Mouse (Mus musculus): ENCODE results near the gene Gm10031. TPM values are rescaled to one million over a fixed set of nuclear protein-coding genes. Genes with fewer than 3 reads are reported as not detected.
"Not testable (repeated sequence)": the region's sequence is repeated elsewhere in the genome, so short reads cannot be mapped to it uniquely, and the experiment has no call there.

Gene Gm10031
- polyA plus RNA-seq (2015; fragmentation: Nextera tagmentation; extraction: Ambion mirVana), result 0.73 and 1.3 TPM in 2 replicates

DNA sequence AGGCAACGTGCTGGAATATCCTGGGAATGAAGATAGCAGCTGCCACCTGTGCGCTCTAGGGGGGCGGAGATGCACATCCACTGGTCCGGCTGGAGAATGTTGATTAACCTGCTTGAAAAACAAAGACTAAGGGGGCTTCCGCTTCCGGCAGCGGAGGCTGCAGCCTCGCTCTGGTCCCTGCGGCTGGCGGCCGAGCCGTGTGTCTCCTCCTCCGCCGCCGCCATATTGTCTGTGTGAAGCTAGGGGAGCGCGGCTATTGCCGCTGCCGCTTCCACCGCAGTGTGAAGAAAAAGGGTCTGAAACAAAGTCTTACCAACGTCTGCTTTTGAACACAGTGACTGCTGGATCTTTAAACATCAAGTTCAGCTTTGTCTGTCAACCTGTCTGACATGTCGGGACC lies at the start of gene Gm10031:
TSS of gene Gm10031 (plus strand) at position 171 of the 400 bp plus-strand sequence.
- H3K27me3 ChIP-seq (replicated peaks; ENCODE audit: control insufficient read depth, insufficient read depth, low read length); H3K4me1 ChIP-seq (replicated peaks; ENCODE audit: control insufficient read depth, insufficient read depth, low read length); H3K36me3 ChIP-seq (ENCODE audit: control insufficient read depth, insufficient read depth); H3K27ac ChIP-seq (ENCODE audit: low read length); H3K4me2 ChIP-seq (ENCODE audit: low read length); H3K4me3 ChIP-seq (replicated peaks; ENCODE audit: low read length); H3K9me3 ChIP-seq (ENCODE audit: control insufficient read depth, low read length); H3K9ac ChIP-seq (replicated peaks; ENCODE audit: low read depth, low read length): not testable (repeated sequence)
- peak; percentile 81; the same call in 1 of the 2 replicates for ATAC-seq
- WGBS, result 93% methylated on average over 18 of the region's 22 CpGs

- Histone ChIP-seq H3K4me3 (replicated peaks; ENCODE audit: low read length) (no peak overlapping the region), H3K9ac (replicated peaks; ENCODE audit: low read depth, low read length) (no peak overlapping the region), H3K4me2 (ENCODE audit: low read length) (no peak overlapping the region), H3K27me3 (replicated peaks; ENCODE audit: control insufficient read depth, insufficient read depth, low read length) (no peaks in the 10 kb centered on the region), H3K36me3 (ENCODE audit: control insufficient read depth, insufficient read depth) (no peaks in the 10 kb centered on the region), H3K27ac (ENCODE audit: low read length) (no peak overlapping the region), H3K9me3 (ENCODE audit: control insufficient read depth, low read length) (no peaks in the 10 kb centered on the region), H3K4me1 (replicated peaks; ENCODE audit: control insufficient read depth, insufficient read depth, low read length) (peaks cover 8% of the 10 kb centered on the region)
- WGBS, result 22% methylated on average over 3 of the region's 3 CpGs
- ATAC-seq, result no peak
These were observed 49.0 kb upstream of the Gm10031 start for GRCm38 (mm10) chr1:156474854-156475253.

GRCm38 (mm10) chr1:156476016-156476415 lies 47.8 kb upstream of the Gm10031 start:
- H3K4me3 ChIP-seq (replicated peaks; ENCODE audit: low read length), result no peak overlapping the region
- H3K4me1 ChIP-seq (replicated peaks; ENCODE audit: control insufficient read depth, insufficient read depth, low read length), result peaks cover 8% of the 10 kb centered on the region
- no peak overlapping the region for H3K9ac ChIP-seq (replicated peaks; ENCODE audit: low read depth, low read length)
- H3K36me3 ChIP-seq (ENCODE audit: control insufficient read depth, insufficient read depth), result no peaks in the 10 kb centered on the region
- no peaks in the 10 kb centered on the region for H3K27me3 ChIP-seq (replicated peaks; ENCODE audit: control insufficient read depth, insufficient read depth, low read length)
- no peak overlapping the region for H3K27ac ChIP-seq (ENCODE audit: low read length)
- H3K9me3 ChIP-seq (ENCODE audit: control insufficient read depth, low read length), result no peaks in the 10 kb centered on the region
- 20% methylated on average over 2 of the region's 2 CpGs for WGBS
- ATAC-seq, result no peak
- H3K4me2 ChIP-seq (ENCODE audit: low read length), result no peak overlapping the region

DNA sequence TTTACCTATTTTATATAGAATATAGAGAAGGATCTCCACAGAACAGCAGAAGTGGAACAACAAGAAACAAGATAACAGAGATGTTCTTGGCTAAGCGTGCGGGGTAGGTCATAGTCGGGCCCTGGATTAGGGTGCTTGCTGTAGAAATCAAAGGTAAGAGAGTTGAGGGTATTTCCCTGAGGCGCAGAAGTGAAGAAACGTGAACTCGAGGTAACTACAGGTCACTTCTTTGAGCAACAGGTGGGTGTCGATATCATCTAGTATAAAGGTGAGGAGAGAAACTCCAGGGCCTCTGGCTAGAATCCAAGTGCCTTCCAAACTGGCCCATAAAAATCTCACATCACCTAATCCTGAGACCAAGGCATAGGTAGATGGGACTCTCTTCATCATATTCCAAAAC lies 47.3 kb upstream of the Gm10031 start:
- WGBS, result 36% methylated on average over 7 of the region's 7 CpGs

GRCm38 (mm10) chr1:156481826-156482225 lies 42.0 kb upstream of the Gm10031 start:
- no peak for ATAC-seq
- H3K9me3 ChIP-seq (ENCODE audit: control insufficient read depth, low read length), result no peaks in the 10 kb centered on the region
- no peak overlapping the region for H3K9ac ChIP-seq (replicated peaks; ENCODE audit: low read depth, low read length)
- no peaks in the 10 kb centered on the region for H3K27me3 ChIP-seq (replicated peaks; ENCODE audit: control insufficient read depth, insufficient read depth, low read length)
- no peaks in the 10 kb centered on the region for H3K36me3 ChIP-seq (ENCODE audit: control insufficient read depth, insufficient read depth)
- no peaks in the 10 kb centered on the region for H3K4me1 ChIP-seq (replicated peaks; ENCODE audit: control insufficient read depth, insufficient read depth, low read length)
- WGBS, result 82% methylated on average over 3 of the region's 3 CpGs
- no peak overlapping the region for H3K27ac ChIP-seq (ENCODE audit: low read length)
- no peak overlapping the region for H3K4me3 ChIP-seq (replicated peaks; ENCODE audit: low read length)
- H3K4me2 ChIP-seq (ENCODE audit: low read length), result no peak overlapping the region

More for the DNA sequence above, 47.3 kb upstream of the Gm10031 start:
- H3K36me3 ChIP-seq (ENCODE audit: control insufficient read depth, insufficient read depth), result no peaks in the 10 kb centered on the region
- ATAC-seq, result no peak
- H3K4me3 ChIP-seq (replicated peaks; ENCODE audit: low read length), result no peak overlapping the region
- no peaks in the 10 kb centered on the region for H3K27me3 ChIP-seq (replicated peaks; ENCODE audit: control insufficient read depth, insufficient read depth, low read length)
- H3K9ac ChIP-seq (replicated peaks; ENCODE audit: low read depth, low read length), result no peak overlapping the region
- H3K4me1 ChIP-seq (replicated peaks; ENCODE audit: control insufficient read depth, insufficient read depth, low read length), result peaks cover 8% of the 10 kb centered on the region
- no peak overlapping the region for H3K27ac ChIP-seq (ENCODE audit: low read length)
- H3K9me3 ChIP-seq (ENCODE audit: control insufficient read depth, low read length), result no peaks in the 10 kb centered on the region
- H3K4me2 ChIP-seq (ENCODE audit: low read length), result no peak overlapping the region

- no peak overlapping the region for H3K4me3 ChIP-seq (replicated peaks; ENCODE audit: low read length)
- no peak overlapping the region for H3K4me2 ChIP-seq (ENCODE audit: low read length)
- no peaks in the 10 kb centered on the region for H3K27me3 ChIP-seq (replicated peaks; ENCODE audit: control insufficient read depth, insufficient read depth, low read length)
- H3K27ac ChIP-seq (ENCODE audit: low read length), result no peak overlapping the region
- no peaks in the 10 kb centered on the region for H3K4me1 ChIP-seq (replicated peaks; ENCODE audit: control insufficient read depth, insufficient read depth, low read length)
- 97% methylated on average over 7 of the region's 7 CpGs for WGBS
- ATAC-seq, result no peak
- no peaks in the 10 kb centered on the region for H3K9me3 ChIP-seq (ENCODE audit: control insufficient read depth, low read length)
- no peak overlapping the region for H3K9ac ChIP-seq (replicated peaks; ENCODE audit: low read depth, low read length)
- H3K36me3 ChIP-seq (ENCODE audit: control insufficient read depth, insufficient read depth), result no peaks in the 10 kb centered on the region
These were observed 36.3 kb upstream of the Gm10031 start for GRCm38 (mm10) chr1:156487498-156487897.

- Histone ChIP-seq H3K9me3 (ENCODE audit: control insufficient read depth, low read length) (no peaks in the 10 kb centered on the region), H3K9ac (replicated peaks; ENCODE audit: low read depth, low read length) (no peak overlapping the region), H3K27me3 (replicated peaks; ENCODE audit: control insufficient read depth, insufficient read depth, low read length) (no peaks in the 10 kb centered on the region), H3K4me3 (replicated peaks; ENCODE audit: low read length) (no peak overlapping the region), H3K4me2 (ENCODE audit: low read length) (no peak overlapping the region), H3K27ac (ENCODE audit: low read length) (no peak overlapping the region), H3K4me1 (replicated peaks; ENCODE audit: control insufficient read depth, insufficient read depth, low read length) (no peaks in the 10 kb centered on the region), H3K36me3 (ENCODE audit: control insufficient read depth, insufficient read depth) (no peaks in the 10 kb centered on the region)
- WGBS, result 79% methylated on average over 5 of the region's 5 CpGs
- no peak for ATAC-seq
These were observed 35.8 kb upstream of the Gm10031 start for GRCm38 (mm10) chr1:156488031-156488430.

GRCm38 (mm10) chr1:156491226-156491796 lies 32.5 kb upstream of the Gm10031 start:
- WGBS, result 85% methylated on average over 4 of the region's 4 CpGs
- H3K4me3 ChIP-seq (replicated peaks; ENCODE audit: low read length), result no peak overlapping the region
- ATAC-seq, result no peak
- no peak overlapping the region for H3K4me2 ChIP-seq (ENCODE audit: low read length)
- no peaks in the 10 kb centered on the region for H3K27me3 ChIP-seq (replicated peaks; ENCODE audit: control insufficient read depth, insufficient read depth, low read length)
- no peaks in the 10 kb centered on the region for H3K9me3 ChIP-seq (ENCODE audit: control insufficient read depth, low read length)
- H3K9ac ChIP-seq (replicated peaks; ENCODE audit: low read depth, low read length), result no peak overlapping the region
- no peaks in the 10 kb centered on the region for H3K36me3 ChIP-seq (ENCODE audit: control insufficient read depth, insufficient read depth)
- H3K4me1 ChIP-seq (replicated peaks; ENCODE audit: control insufficient read depth, insufficient read depth, low read length), result no peaks in the 10 kb centered on the region
- H3K27ac ChIP-seq (ENCODE audit: low read length), result no peak overlapping the region

GRCm38 (mm10) chr1:156495025-156495424 lies 28.8 kb upstream of the Gm10031 start:
- 77% methylated on average over 8 of the region's 8 CpGs for WGBS
- ATAC-seq, result no peak
- Histone ChIP-seq H3K27me3 (replicated peaks; ENCODE audit: control insufficient read depth, insufficient read depth, low read length) (no peaks in the 10 kb centered on the region), H3K4me3 (replicated peaks; ENCODE audit: low read length) (no peak overlapping the region), H3K4me2 (ENCODE audit: low read length) (no peak overlapping the region), H3K9ac (replicated peaks; ENCODE audit: low read depth, low read length) (no peak overlapping the region), H3K27ac (ENCODE audit: low read length) (no peak overlapping the region), H3K4me1 (replicated peaks; ENCODE audit: control insufficient read depth, insufficient read depth, low read length) (no peaks in the 10 kb centered on the region), H3K36me3 (ENCODE audit: control insufficient read depth, insufficient read depth) (no peaks in the 10 kb centered on the region), H3K9me3 (ENCODE audit: control insufficient read depth, low read length) (no peaks in the 10 kb centered on the region)

DNA sequence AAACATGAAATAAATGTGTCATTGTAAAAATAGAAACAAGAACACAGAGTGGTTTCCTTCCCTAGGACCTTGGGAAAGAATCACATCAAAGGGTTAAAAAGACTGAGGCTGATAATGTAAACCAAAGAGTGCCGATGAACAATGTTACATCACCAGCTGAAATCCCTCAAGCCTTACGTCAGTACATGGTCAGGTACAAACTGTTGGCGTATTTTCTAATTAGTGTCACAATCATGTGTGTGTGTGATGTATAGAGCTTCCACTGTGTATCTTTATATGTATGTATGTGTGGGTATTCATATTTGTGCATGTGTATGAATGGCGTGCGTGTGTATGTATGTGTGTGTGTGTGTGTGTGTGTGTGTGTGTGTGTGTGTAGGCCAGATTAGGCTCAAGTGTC lies 26.9 kb upstream of the Gm10031 start:
- ATAC-seq, result no peak
- Histone ChIP-seq H3K4me1 (replicated peaks; ENCODE audit: control insufficient read depth, insufficient read depth, low read length) (no peaks in the 10 kb centered on the region), H3K9ac (replicated peaks; ENCODE audit: low read depth, low read length) (no peak overlapping the region), H3K36me3 (ENCODE audit: control insufficient read depth, insufficient read depth) (no peaks in the 10 kb centered on the region), H3K27ac (ENCODE audit: low read length) (no peak overlapping the region), H3K4me2 (ENCODE audit: low read length) (no peak overlapping the region), H3K27me3 (replicated peaks; ENCODE audit: control insufficient read depth, insufficient read depth, low read length) (no peaks in the 10 kb centered on the region), H3K4me3 (replicated peaks; ENCODE audit: low read length) (no peak overlapping the region), H3K9me3 (ENCODE audit: control insufficient read depth, low read length) (no peaks in the 10 kb centered on the region)
- 84% methylated on average over 5 of the region's 5 CpGs for WGBS
